Mouse (Mus musculus) limb, embryonic 13.5 days (tissue): Measurements from ENCODE around the gene Dnajb8. TPM values are rescaled to one million over a fixed set of nuclear protein-coding genes. Genes with fewer than 3 reads are reported as not detected.

ENCODE experiments used
- ATAC-seq: fragments of 200-750 bp; cut with Nextera tagmentation; 2 replicates; pipeline ENCODE4 v1.8.0; 2017; ENCODE audit warnings: low read depth, moderate number of reproducible peaks, moderate TSS enrichment; ENCODE audit not compliant: low FRiP score
- H3K27ac ChIP-seq: fragments of 300-500 bp; sonication (generic); 2 replicates; pipeline ENCODE4 v1.5.1; 2015; ENCODE audit warnings: inconsistent platforms, mild to moderate bottlenecking, moderate library complexity
- H3K27me3 ChIP-seq: fragments of 300-500 bp; sonication (generic); 2 replicates; pipeline ENCODE4 v1.6.1; 2015; ENCODE audit warnings: mild to moderate bottlenecking, inconsistent platforms
- H3K36me3 ChIP-seq: fragments of 300-500 bp; sonication (generic); 2 replicates; pipeline ENCODE4 v1.6.1; 2015; ENCODE audit warnings: inconsistent platforms, mild to moderate bottlenecking, moderate library complexity
- H3K4me1 ChIP-seq: fragments of 300-500 bp; sonication (generic); 2 replicates; pipeline ENCODE4 v1.6.1; 2015; ENCODE audit warnings: inconsistent platforms
- H3K4me2 ChIP-seq: fragments of 300-500 bp; sonication (generic); replicated peaks from 2 replicates; pipeline ENCODE4 v1.6.1; 2015; ENCODE audit warnings: inconsistent platforms, mild to moderate bottlenecking, moderate library complexity
- H3K4me3 ChIP-seq: fragments of 300-500 bp; sonication (generic); 2 replicates; pipeline ENCODE4 v1.5.1; 2015; ENCODE audit warnings: moderate library complexity, mild to moderate bottlenecking, inconsistent platforms
- H3K9ac ChIP-seq: fragments of 300-500 bp; sonication (generic); 2 replicates; pipeline ENCODE4 v1.6.1; 2015; ENCODE audit warnings: mild to moderate bottlenecking, inconsistent platforms
- H3K9me3 ChIP-seq: fragments of 300-500 bp; sonication (generic); 2 replicates; pipeline ENCODE4 v1.6.1; 2016; ENCODE audit warnings: inconsistent platforms
- WGBS: fragments of 180-500 bp; shearing (Covaris S2); methylation state at CpG from one replicate; pipeline ENCODE4 v1.1.7; 2015; 5-methylcytosine and 5-hydroxymethylcytosine counted together
- polyA plus RNA-seq: library from polyadenylated mRNA; unstranded; fragments of >200 nt; fragmentation: Nextera tagmentation; extraction: Ambion mirVana; gene quantifications from 2 replicates; pipeline ENCODE4 v1.2.1, GENCODE M21; 2015

Dnajb8 gene
- polyA plus RNA-seq, 1 experiment from 2014 or later: not detected

DNA sequence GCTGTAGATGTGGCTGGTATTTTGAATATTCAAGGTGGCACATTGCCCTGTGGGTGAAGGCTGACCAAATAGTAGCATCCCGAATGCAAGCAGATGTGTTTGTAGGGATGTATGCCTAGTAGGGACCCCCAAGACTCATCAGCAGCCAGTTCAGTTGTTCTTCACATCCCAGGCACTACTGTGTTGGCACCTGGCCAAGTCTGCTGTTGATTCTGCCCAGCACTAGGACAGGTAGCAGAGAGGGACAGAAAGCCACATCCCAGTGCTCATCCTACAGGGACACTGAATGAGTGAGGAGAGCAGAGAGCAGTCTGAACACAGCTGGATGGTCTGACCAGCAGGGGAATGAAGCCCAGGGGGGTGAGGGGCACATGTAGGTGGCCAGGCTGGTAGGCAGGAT, 27.2 kb downstream of the Dnajb8 start:
- Histone ChIP-seq H3K27ac (no peak overlapping the region), H3K27me3 (no peaks in the 10 kb centered on the region), H3K9ac (no peak overlapping the region), H3K36me3 (no peaks in the 10 kb centered on the region), H3K9me3 (no peaks in the 10 kb centered on the region), H3K4me2 (no peak overlapping the region), H3K4me3 (no peak overlapping the region), H3K4me1 (no peaks in the 10 kb centered on the region)
- WGBS: 89% methylated on average over 1 of the region's 1 CpGs
- ATAC-seq: no peak

DNA sequence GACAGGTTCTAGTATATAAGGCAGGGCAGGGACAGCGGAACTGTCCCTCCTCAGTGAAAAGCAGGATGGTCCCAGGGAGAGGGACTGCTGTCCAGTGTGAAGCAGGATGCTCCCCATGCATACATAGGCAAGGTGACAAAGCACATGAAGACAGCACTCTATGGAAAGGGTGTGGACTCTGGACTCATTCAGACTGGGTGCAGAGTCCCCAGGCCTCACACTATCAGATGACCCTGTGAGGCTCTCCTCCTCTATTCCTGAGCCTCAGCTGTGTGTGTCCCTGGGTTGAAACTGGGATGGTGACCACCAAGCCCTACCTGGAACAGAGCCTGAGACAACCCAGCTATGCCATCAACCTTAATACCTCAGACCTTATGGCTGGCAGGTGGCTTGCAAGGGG, 29.3 kb downstream of the Dnajb8 start:
- no peaks in the 10 kb centered on the region for H3K4me1 ChIP-seq
- no peak overlapping the region for H3K27ac ChIP-seq
- peaks cover 7% of the 10 kb centered on the region for H3K36me3 ChIP-seq
- ATAC-seq: no peak
- H3K4me3 ChIP-seq: no peak overlapping the region
- no peaks in the 10 kb centered on the region for H3K9me3 ChIP-seq
- no peaks in the 10 kb centered on the region for H3K27me3 ChIP-seq
- 86% methylated on average over 1 of the region's 1 CpGs for WGBS
- no peak overlapping the region for H3K4me2 ChIP-seq
- no peak overlapping the region for H3K9ac ChIP-seq

DNA sequence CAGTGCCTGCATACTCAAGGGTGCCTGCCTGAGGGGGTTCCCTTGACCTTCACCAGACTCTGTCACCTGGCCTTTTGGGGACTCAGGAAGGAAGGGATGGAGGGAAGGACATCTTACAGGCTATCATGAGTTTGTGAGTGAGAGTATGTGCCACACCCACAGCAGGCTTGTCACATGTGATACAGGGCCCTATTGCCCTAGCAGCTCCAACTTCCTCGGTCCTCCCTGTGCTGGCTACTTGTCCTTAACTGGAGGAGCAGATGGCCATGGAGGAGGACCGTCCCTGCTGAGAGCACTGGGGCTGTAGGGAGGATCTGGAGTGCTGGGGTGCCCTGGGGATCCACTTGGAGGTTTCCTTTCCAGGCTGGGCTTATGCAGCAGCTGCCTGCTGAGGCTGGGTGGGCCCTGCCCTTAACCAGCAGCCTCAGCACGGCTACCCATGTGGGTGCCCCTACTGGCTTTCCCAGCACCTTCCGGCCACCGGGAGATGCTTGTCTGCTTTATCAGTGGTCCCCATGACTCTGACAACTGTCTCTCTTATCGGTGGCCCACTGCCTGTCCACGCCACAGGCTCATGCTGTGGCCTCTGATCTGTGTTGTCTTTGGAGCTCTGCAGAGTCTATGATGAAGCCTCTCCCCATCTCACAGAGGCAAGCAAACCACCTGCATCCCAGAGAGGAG, 29.9 kb downstream of the Dnajb8 start:
- Histone ChIP-seq H3K4me1 (no peaks in the 10 kb centered on the region), H3K27me3 (no peaks in the 10 kb centered on the region)

DNA sequence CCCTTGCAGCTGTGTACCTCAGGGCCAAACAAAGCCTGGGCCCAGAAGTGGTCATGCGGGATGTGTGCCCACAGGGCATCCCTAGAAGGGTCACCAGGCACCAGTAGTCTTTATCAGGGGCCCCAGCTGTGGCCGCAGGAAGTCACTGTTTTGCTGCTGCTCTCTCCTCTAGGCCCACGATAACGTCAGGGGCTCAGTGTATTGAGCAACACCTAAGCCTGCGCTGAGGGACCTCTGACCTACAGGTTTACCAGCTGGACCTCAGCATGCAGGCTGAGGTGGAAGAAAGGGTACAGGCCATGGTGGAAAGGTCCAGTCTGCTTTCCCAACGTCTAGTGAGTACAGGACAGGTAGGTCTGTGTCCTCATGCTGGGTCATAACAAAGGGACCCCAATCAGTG, 32.0 kb downstream of the Dnajb8 start:
- WGBS: 81% methylated on average over 6 of the region's 6 CpGs
- Histone ChIP-seq H3K36me3 (peaks cover 23% of the 10 kb centered on the region), H3K9me3 (no peaks in the 10 kb centered on the region), H3K9ac (no peak overlapping the region), H3K27ac (no peak overlapping the region), H3K4me2 (no peak overlapping the region), H3K27me3 (no peaks in the 10 kb centered on the region), H3K4me3 (no peak overlapping the region), H3K4me1 (no peaks in the 10 kb centered on the region)
- no peak for ATAC-seq

More for the DNA sequence above, 29.9 kb downstream of the Dnajb8 start:
- Histone ChIP-seq H3K4me3 (no peak overlapping the region), H3K27ac (no peak overlapping the region), H3K4me2 (no peak overlapping the region), H3K9ac (no peak overlapping the region), H3K9me3 (no peaks in the 10 kb centered on the region), H3K36me3 (peaks cover 12% of the 10 kb centered on the region)
- no peak for ATAC-seq
- WGBS: 86% methylated on average over 7 of the region's 7 CpGs

DNA sequence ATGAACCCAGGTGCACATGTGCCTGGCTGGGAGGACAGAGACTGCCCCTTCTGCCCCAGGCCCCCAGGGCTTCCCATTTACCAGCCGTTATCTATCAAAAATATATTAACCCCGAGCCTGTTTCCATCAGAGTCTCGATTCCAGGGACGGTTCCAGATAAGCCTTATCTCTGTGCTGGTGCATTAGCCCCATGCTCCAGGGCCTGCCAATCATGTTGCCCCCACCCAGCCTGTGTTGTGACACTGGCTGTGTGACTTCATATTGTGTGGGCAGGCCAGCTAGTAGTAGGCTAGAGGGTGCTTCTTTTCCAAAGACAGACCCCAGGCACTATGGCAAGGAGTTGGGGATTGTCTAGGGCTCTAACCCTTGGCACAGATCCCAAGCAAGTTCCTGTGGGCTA, 33.4 kb downstream of the Dnajb8 start:
- Histone ChIP-seq H3K9me3 (no peaks in the 10 kb centered on the region), H3K4me1 (no peaks in the 10 kb centered on the region), H3K4me2 (no peak overlapping the region), H3K27ac (no peak overlapping the region), H3K27me3 (no peaks in the 10 kb centered on the region), H3K9ac (no peak overlapping the region), H3K36me3 (peaks cover 23% of the 10 kb centered on the region), H3K4me3 (no peak overlapping the region)
- WGBS: 80% methylated on average over 4 of the region's 4 CpGs
- ATAC-seq: no peak

DNA sequence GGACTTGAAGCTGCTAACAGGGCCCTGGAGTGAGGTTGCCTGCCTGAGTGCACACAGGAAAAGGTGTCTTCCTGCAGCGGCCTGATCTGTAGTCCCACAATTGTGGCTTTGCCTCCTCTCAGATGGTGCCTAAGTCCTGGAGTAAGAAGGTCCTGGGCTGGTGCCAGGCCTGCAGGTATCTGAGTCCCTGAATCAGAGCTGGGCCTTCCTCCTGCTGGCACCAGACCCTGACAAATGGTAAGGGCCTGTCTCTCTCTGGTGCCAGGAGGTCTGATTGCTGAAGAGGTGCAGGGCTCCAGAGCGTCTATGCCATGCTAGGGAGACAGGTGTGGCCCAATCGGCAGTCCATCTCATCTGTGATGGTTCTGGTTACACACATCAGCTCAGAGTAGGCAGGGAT, 37.6 kb downstream of the Dnajb8 start:
- no peak overlapping the region for H3K4me3 ChIP-seq
- H3K4me2 ChIP-seq: no peak overlapping the region
- WGBS: 88% methylated on average over 3 of the region's 3 CpGs
- H3K4me1 ChIP-seq: no peaks in the 10 kb centered on the region; the same call in 1 of the 2 replicates
- ATAC-seq: no peak
- no peak overlapping the region for H3K9ac ChIP-seq
- peaks cover 3% of the 10 kb centered on the region; the same call in 1 of the 2 replicates for H3K27me3 ChIP-seq
- peaks cover 23% of the 10 kb centered on the region for H3K36me3 ChIP-seq
- no peak overlapping the region for H3K27ac ChIP-seq
- H3K9me3 ChIP-seq: no peaks in the 10 kb centered on the region

DNA sequence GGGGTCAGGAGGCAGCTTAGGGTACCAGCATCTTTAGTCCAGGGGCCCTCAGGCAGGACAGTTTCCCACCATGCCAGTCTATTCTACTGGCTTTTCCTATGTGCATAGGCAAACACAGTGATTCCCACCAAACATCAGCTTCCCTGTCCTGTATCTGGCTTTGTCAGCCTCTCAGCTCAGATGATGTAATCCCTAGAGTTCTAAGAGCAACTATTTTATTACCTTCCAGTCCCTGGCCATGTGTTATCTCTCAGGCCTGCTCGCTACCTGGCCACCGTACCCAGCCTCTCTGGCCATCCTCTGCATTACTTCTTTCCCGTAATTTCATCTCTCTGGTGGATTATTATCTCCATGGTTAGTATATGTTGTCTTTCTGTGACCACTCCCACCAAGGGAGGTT, 38.6 kb downstream of the Dnajb8 start:
- peaks cover 23% of the 10 kb centered on the region for H3K36me3 ChIP-seq
- WGBS: 78% methylated on average over 3 of the region's 3 CpGs
- no peak overlapping the region for H3K4me3 ChIP-seq
- no peaks in the 10 kb centered on the region; the same call in 1 of the 2 replicates for H3K4me1 ChIP-seq
- no peak for ATAC-seq
- H3K27me3 ChIP-seq: peaks cover 3% of the 10 kb centered on the region; the same call in 1 of the 2 replicates
- H3K4me2 ChIP-seq: no peak overlapping the region
- no peak overlapping the region for H3K9ac ChIP-seq
- H3K9me3 ChIP-seq: no peaks in the 10 kb centered on the region
- no peak overlapping the region for H3K27ac ChIP-seq

DNA sequence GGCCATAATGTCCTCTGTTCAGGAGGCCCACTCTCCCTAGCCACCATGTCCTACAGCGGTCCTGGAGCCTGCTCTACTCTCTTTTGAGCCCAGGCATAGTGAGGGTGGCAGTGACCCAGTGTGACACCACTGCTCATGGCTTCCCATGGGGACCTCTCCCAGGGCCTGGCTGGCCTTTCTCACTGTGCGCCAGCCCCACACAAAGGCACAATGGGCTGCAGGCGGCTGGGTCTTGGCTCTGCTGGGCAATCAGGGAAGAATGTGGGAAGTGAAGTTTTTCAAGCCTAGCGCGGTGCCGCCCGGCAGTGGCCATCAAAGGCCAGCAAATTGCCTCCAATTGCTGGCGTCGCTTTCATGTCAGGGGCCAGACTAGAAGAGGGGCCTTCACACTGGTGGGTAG, 40.1 kb downstream of the Dnajb8 start:
- no peak overlapping the region for H3K4me2 ChIP-seq
- WGBS: 24% methylated on average over 9 of the region's 9 CpGs
- H3K4me3 ChIP-seq: no peak overlapping the region
- H3K36me3 ChIP-seq: peaks cover 9% of the 10 kb centered on the region
- no peak for ATAC-seq
- no peaks in the 10 kb centered on the region for H3K9me3 ChIP-seq
- H3K27me3 ChIP-seq: peaks cover 3% of the 10 kb centered on the region; the same call in 1 of the 2 replicates
- no peak overlapping the region for H3K27ac ChIP-seq
- no peak overlapping the region for H3K9ac ChIP-seq
- H3K4me1 ChIP-seq: no peaks in the 10 kb centered on the region; the same call in 1 of the 2 replicates

DNA sequence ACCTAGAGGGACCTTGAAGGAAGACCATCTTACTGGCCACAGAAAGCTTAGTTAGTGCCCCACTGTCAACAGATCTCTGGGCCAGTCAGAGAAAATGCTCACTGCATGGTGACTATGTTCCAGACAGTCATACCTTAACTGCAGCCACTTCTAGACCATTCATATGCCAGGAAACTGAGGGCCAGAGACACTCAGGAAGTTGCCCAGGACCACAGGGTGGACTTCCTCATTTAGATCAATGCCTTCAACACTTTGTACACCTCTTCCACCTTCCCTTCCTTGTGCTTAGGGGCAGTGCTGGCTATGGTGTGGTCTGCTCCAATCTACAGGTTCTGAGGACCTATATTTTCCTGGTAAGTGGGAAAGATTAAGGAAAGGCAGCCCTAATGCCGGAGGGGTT, 43.3 kb downstream of the Dnajb8 start:
- no peak overlapping the region for H3K4me2 ChIP-seq
- ATAC-seq: no peak
- no peaks in the 10 kb centered on the region; the same call in 1 of the 2 replicates for H3K4me1 ChIP-seq
- 88% methylated on average over 1 of the region's 1 CpGs for WGBS
- no peaks in the 10 kb centered on the region for H3K9me3 ChIP-seq
- no peak overlapping the region for H3K4me3 ChIP-seq
- H3K27ac ChIP-seq: no peak overlapping the region
- H3K36me3 ChIP-seq: no peaks in the 10 kb centered on the region
- H3K27me3 ChIP-seq: peaks cover 6% of the 10 kb centered on the region; the same call in 1 of the 2 replicates
- H3K9ac ChIP-seq: no peak overlapping the region

DNA sequence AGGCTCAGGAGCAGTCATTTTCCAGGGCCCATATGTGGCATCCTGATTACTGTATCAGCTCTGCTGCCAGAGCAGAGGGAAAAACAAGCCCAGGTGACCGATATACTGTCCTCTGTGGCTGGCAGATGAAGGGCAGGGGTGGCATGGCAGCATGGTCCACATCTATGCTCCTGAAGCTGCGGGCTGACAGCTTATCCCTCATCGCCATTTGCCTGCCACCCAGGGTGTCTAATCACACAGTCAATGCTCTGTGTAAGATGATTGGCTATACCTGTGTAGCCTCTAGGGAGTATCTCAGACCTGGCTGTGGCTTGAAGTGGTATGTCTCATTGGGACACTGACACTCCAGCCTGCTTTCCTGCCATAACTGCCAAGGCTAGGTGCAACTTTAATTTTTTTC, 44.0 kb downstream of the Dnajb8 start:
- no peaks in the 10 kb centered on the region for H3K36me3 ChIP-seq
- no peak overlapping the region for H3K4me2 ChIP-seq
- WGBS: 81% methylated on average over 3 of the region's 3 CpGs
- H3K27ac ChIP-seq: no peak overlapping the region
- H3K27me3 ChIP-seq: peaks cover 8% of the 10 kb centered on the region; the same call in 1 of the 2 replicates
- H3K4me1 ChIP-seq: no peaks in the 10 kb centered on the region; the same call in 1 of the 2 replicates
- no peak overlapping the region for H3K9ac ChIP-seq
- no peak for ATAC-seq
- H3K4me3 ChIP-seq: no peak overlapping the region
- no peaks in the 10 kb centered on the region for H3K9me3 ChIP-seq

DNA sequence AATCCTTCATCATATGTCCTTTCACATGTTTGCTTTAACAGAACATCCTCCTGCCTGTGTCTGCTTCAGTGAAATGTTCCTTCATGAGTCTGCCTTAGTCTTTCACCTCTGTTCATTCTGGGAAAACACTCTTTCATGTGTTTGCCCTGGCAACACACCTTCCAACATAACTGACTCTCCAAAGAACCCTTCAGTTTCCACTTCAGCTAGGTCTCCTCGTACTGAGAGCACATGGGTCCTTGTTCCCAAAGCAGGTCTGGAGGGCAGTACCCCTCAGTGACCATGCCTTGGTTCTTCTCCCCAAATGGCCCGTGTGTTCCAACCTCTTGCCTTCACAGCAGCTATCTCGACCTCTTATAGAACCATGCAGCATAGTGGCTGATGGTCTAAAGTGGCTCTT, 45.0 kb downstream of the Dnajb8 start:
- H3K9me3 ChIP-seq: no peaks in the 10 kb centered on the region
- peaks cover 6% of the 10 kb centered on the region for H3K4me1 ChIP-seq
- peaks cover 8% of the 10 kb centered on the region; the same call in 1 of the 2 replicates for H3K27me3 ChIP-seq
- no peak overlapping the region for H3K4me2 ChIP-seq
- ATAC-seq: no peak
- 80% methylated on average over 3 of the region's 3 CpGs for WGBS
- no peak overlapping the region for H3K9ac ChIP-seq
- no peak overlapping the region for H3K27ac ChIP-seq
- H3K36me3 ChIP-seq: no peaks in the 10 kb centered on the region
- no peak overlapping the region for H3K4me3 ChIP-seq

DNA sequence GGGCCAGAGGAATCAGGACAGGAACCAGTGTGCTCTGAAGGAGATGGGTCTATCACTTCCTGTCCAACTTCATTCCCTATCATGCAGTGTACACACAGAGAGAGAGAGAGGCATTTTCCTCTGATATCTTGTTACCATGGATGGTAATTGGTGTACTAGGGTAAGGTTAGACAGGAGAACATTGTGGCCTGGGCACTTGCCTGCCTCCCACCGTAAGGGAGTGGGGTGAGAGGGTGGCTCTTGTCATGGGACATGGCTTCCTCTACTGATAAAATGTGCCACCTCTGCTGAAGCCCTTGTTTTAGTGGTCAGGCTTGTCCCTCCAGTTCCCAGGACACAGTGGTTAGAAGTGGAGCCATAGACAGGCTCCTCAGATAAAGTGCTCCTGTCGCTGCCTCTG, 45.9 kb downstream of the Dnajb8 start:
- Histone ChIP-seq H3K9me3 (no peaks in the 10 kb centered on the region), H3K4me2 (no peak overlapping the region), H3K4me1 (peaks cover 13% of the 10 kb centered on the region), H3K4me3 (no peak overlapping the region), H3K27me3 (peaks cover 8% of the 10 kb centered on the region; the same call in 1 of the 2 replicates), H3K9ac (no peak overlapping the region), H3K36me3 (no peaks in the 10 kb centered on the region), H3K27ac (no peak overlapping the region)
- WGBS: 92% methylated on average over 2 of the region's 2 CpGs
- no peak for ATAC-seq

DNA sequence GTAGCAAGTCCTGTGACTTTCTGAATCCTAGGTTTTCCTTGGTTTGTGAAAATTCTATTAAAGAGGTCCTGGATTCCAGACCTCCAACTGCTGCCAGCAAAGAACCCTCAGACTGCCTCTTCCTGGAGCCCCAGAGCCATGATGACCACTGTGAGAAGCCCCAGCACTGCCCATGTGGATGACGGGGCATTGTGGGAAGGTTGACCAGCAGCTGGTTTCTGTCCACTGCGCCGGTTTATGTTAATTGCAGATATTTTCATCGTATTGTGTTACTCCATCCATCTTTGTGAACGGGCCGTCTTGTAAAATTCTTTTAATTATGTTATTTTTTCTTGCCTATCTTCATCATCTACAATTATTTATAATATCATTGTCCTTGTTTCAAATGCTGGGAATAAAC, 52.6 kb downstream of the Dnajb8 start:
- Histone ChIP-seq H3K36me3 (peaks cover 7% of the 10 kb centered on the region; the same call in 1 of the 2 replicates), H3K4me3 (no peak overlapping the region), H3K4me1 (peaks cover 13% of the 10 kb centered on the region), H3K27ac (no peak overlapping the region), H3K27me3 (peaks cover 9% of the 10 kb centered on the region; the same call in 1 of the 2 replicates), H3K9ac (no peak overlapping the region), H3K4me2 (no peak overlapping the region), H3K9me3 (no peaks in the 10 kb centered on the region)
- ATAC-seq: no peak
- WGBS: 90% methylated on average over 6 of the region's 6 CpGs
